Mouse (Mus musculus): Measurements from ENCODE around the gene Ripor2.
"Not testable (repeated sequence)": the region's sequence is repeated elsewhere in the genome, so short reads cannot be mapped to it uniquely, and the experiment has no call there.

The Ripor2 gene

DNA sequence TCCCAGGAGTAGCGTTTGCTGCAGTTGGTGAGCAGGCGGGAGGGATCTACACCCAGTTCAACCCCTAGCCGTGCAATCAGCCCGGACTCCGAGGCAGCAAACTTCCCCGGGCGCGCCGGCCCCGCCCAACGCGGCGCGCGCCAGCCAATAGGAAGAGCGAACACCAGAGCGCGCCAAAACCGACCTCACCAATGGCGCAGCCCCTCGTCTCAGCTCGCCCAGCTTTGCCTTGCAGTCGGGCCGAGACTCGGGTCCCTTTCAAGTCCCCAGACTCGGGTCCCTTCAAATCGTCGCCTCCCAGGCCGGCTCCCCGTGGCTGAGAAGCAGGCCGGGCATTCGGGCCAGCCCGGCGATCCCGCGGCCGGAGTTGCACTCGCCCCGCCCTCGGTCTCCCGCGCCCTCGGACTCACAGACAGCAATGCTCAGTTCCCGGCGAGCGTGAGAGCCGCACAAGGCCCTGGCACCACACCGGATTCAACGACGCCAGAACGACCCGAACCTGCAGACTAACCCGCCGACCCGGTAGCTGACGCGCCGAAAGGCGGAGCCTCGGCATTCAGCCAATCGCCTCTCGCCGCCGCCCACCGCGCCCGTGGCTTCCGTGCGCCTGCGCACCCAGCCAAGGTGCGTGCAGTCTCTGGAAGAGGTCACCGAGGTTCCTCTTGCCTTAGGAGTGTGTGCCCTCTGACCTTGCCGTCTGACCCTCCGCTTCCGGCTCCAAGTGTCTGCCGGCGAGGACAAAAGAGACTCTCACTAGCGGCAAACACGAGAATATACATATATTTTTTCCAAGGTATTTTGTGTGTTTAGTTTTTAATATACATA lies 179.6 kb downstream of the Ripor2 start, which contains the start of gene Gmnn:
Gene Gmnn (minus strand): TSS at position 521 of the 825 bp plus-strand sequence.
- peak; percentile 60 to 83 for DNase-seq (ENCODE audit: low spot score in 2 of 2)

DNA sequence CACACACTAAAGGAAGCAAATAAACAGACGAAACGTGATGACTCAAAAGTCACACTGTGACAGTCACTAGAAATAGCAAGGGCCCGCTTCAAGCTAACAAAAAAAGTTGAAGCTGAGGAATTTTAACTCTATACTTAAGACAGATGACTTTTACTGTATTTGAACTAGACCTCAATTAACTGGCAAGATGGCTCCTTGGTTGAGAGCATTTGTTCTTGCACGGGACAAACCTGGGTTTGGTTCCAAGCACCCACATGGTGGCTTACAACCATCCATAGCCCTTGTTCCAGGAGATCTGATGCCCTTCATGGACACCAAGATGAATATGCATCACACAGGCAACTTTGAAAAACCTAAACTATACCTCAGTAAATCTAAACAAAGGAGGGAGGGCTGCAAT lies 180.3 kb downstream of the Ripor2 start:
- DNase-seq (ENCODE audit: low spot score in 2 of 2), result no peak

DNA sequence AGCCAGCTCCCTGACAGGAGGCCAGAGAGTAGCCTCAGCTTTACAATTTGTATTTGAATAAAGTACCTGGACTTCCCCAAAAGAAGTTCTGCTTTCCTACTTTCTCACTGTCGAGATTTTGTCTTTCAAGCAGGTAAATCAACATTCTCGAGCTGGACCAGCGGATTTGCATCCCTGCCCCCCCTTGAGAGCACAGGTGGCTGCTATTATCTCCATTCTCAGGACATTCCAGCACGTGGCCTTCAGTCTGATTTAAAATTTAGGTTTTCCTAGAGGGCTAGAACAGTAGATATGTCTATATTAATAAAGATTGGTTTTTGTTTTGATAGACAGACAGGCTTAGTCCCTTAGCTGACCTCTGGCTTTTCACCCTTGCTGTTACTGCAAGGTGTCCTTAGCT lies 185.8 kb downstream of the Ripor2 start:
- not testable (repeated sequence) for DNase-seq (ENCODE audit: low spot score in 2 of 2)

DNA sequence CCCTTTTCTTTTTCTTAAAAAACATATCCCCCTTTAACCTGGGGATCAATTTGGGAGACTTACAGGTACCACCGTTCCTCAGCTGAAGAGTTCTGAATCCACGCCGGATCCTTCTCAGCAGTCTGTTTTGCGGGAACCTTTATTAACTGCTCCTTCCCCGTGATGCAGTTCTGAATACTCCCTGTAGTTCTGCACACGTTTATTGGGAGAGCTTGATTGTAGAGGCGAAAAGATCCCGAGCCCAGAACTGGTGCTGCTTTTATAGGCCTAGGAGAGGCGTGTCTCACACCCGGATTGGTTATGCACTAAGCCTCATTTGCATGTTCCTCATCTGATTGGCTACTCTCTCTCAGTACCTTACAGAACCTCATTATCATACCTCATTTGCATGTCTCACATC lies 189.5 kb downstream of the Ripor2 start:
- DNase-seq (ENCODE audit: low spot score in 2 of 2), result not testable (repeated sequence)

DNA sequence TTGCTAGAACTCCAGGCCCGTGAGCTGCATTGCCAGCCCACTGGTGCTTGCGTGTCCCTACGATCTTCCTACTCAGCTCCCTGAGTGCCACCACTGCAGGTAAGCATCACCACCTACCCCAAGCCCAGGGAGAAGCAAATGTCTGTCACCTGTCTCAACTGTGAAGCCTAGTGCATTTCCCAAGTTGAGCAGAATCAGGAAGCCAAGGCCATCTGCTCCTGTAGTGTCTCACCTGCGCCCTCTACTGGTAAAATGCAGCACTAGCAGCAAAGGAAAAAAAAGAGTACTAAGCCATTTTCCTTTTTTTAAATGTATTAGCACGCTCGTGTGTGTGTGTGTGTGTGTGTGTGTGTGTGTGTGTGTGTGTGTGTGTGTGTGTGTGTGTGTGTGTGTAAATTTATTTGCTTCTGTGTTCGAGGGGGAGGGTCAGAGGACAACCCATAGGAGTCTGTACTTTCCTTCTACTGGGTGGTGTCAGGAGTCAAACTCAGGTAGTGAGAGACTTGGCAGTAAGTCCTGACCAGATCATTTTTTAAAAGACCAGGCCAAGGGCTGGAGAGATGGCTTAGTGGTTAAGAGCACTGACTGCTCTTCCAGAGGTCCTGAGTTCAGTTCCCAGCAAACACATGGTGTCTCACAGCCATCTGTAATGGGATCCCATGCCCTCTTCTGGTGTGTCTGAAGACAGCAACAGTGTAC lies 194.3 kb downstream of the Ripor2 start:
- DNase-seq (ENCODE audit: low spot score in 2 of 2), result peak in 1 of 2 experiments; percentile 35

GRCm38 (mm10) chr13:24778026-24778425 lies 196.0 kb downstream of the Ripor2 start:
- DNase-seq (ENCODE audit: low spot score in 2 of 2), result no peak

GRCm38 (mm10) chr13:24778706-24779380 lies 196.9 kb downstream of the Ripor2 start:
- DNase-seq (ENCODE audit: low spot score in 2 of 2), result no peak

DNA sequence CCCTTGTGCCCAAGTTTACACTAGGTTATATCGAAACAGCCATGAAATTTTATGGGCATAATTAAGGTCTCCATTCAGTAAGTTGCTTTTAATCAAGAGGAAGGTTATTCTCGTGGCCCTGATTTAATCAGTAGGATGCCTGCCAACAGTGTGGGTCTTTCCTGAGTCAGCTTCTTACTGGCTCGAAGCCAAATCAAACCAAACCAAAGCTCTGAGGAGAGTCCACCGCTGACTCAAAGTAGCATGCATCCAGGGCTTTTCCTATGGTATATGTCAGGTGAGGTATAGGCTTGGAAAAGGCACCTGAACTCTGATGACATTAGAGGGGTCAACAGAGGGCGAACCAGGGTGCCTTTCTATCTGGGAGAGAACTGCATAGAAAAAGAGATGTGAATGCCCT lies 199.9 kb downstream of the Ripor2 start:
- no peak for DNase-seq (ENCODE audit: low spot score in 2 of 2)
